Mouse (Mus musculus) neural tube, embryonic 14.5 days (tissue): ENCODE data around the gene Foxf2. TPM values are rescaled to one million over a fixed set of nuclear protein-coding genes. Genes with fewer than 3 reads are reported as not detected.

ENCODE experiments used
- ATAC-seq: fragments of 200-750 bp; cut with Nextera tagmentation; 2 replicates; pipeline ENCODE4 v1.8.0; 2017; ENCODE audit warnings: low read depth, mild to moderate bottlenecking, moderate TSS enrichment, moderate library complexity
- H3K27ac ChIP-seq: fragments of 300-500 bp; sonication (generic); 2 replicates; pipeline ENCODE4 v1.5.1; 2014; ENCODE audit warnings: low read depth, mild to moderate bottlenecking, control low read depth, low read length, moderate library complexity, mixed read lengths
- H3K27me3 ChIP-seq: fragments of 300-500 bp; sonication (generic); 2 replicates; pipeline ENCODE4 v1.6.1; 2014; ENCODE audit warnings: low read length; ENCODE audit not compliant: control insufficient read depth, insufficient read depth
- H3K36me3 ChIP-seq: fragments of 300-500 bp; sonication (generic); 2 replicates; pipeline ENCODE4 v1.6.1; 2014; ENCODE audit warnings: low read length, mixed read lengths; ENCODE audit not compliant: control insufficient read depth, insufficient read depth
- H3K4me1 ChIP-seq: fragments of 300-500 bp; sonication (generic); 2 replicates; pipeline ENCODE4 v1.6.1; 2014; ENCODE audit warnings: low read length; ENCODE audit not compliant: control insufficient read depth, insufficient read depth
- H3K4me2 ChIP-seq: fragments of 300-500 bp; sonication (generic); 2 replicates; pipeline ENCODE4 v1.6.1; 2014; ENCODE audit warnings: mild to moderate bottlenecking, low read depth, low read length, control low read depth
- H3K4me3 ChIP-seq: fragments of 300-500 bp; sonication (generic); 2 replicates; pipeline ENCODE4 v1.5.1; 2014; ENCODE audit warnings: low read depth, low read length, control low read depth, mixed read lengths
- H3K9ac ChIP-seq: fragments of 300-500 bp; sonication (generic); replicated peaks from 2 replicates; pipeline ENCODE4 v1.6.1; 2014; ENCODE audit warnings: low read depth, mild to moderate bottlenecking, control low read depth, low read length, mixed read lengths
- H3K9me3 ChIP-seq: fragments of 300-500 bp; sonication (generic); 2 replicates; pipeline ENCODE4 v1.6.1; 2016; ENCODE audit warnings: low read length; ENCODE audit not compliant: control insufficient read depth
- WGBS: fragments of 180-500 bp; shearing (Covaris S2); extraction: QIAGEN DNeasy Blood & Tissue Kit; methylation state at CpG from one replicate; pipeline ENCODE4 v1.1.7; 2014; 5-methylcytosine and 5-hydroxymethylcytosine counted together
- polyA plus RNA-seq: library from polyadenylated mRNA; unstranded; fragments of >200 nt; fragmentation: Nextera tagmentation; extraction: Ambion mirVana; gene quantifications from 2 replicates; pipeline ENCODE4 v1.2.1, GENCODE M21; 2014

The Foxf2 gene
- 3.4 and 4.5 TPM in 2 replicates for polyA plus RNA-seq

DNA sequence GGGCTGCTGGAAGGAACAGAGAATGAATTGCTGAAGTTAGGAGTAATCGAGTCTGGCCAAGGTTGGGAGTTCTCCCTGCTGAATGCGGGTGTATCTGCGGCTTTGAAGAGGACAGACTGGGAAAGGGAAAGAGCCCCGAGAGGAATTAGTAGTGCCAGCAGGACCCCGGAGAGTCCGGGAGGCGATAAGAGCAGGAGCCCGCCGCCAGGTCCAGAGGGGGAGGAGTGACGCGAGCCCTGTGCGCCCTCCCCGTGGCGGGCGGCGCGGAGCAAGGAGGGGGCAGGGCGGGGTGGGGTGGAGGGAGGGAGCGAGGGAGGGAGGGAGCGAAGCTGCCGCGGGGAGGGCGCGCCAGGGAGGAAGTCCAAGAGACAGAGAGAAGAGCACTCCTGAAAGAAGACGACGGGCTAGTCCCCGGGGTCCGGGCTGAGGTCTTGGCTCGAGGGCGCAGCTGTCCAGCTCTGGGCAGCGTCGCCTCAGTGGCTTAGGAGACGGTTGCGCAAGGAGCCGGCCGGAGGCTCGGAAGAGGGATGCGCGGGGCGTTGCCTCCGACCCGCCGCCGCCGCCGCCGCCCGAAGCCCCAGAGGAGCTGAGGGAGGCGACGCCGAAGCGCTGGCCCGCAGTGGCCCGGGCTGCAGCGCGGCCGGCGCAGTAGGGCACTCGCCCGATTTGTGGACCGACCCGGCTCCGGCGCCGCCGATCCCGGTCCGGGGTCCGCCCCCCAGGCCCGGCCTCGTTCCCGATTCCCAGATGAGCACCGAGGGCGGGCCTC is at the start of gene Foxf2:
Gene Foxf2, plus strand, starts transcription at position 484 of the 769 bp plus-strand sequence.
- peaks cover 17% of the 10 kb centered on the region; the same call in 1 of the 2 replicates for H3K4me1 ChIP-seq
- H3K27me3 ChIP-seq: peaks cover 80% of the 10 kb centered on the region
- H3K27ac ChIP-seq: peak within 1 kb of the TSS; percentile 28; the same call in 1 of the 2 replicates
- H3K9ac ChIP-seq: peak within 1 kb of the TSS; percentile 39
- under 1% methylated on average over 52 of the region's 74 CpGs for WGBS
- peak within 1 kb of the TSS; percentile 32 for H3K4me3 ChIP-seq
- no peaks in the 10 kb centered on the region for H3K36me3 ChIP-seq
- H3K4me2 ChIP-seq: peak within 1 kb of the TSS; percentile 62
- H3K9me3 ChIP-seq: no peaks in the 10 kb centered on the region
- ATAC-seq: peak; percentile 21; the same call in 1 of the 2 replicates

DNA sequence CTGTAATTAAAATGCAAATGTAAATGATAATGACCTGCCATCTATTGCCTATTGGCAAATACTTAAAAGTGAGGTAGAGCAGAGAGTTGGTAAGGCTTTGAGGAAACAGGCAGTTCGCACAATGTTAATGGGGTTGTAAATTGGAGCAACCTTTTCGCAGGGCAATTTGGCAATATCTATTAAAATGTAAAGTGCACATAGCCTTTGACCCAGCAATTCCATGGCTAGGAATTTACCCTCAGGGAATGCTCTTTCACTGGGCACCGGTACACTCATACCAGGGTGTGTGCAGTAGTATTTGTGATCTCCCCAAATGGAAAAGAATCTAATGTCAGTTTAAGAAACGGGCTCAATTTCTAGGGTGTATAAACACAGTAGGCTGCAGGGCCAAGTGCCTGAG is 48.9 kb upstream of the Foxf2 start:
- H3K27me3 ChIP-seq: no peaks in the 10 kb centered on the region
- H3K4me3 ChIP-seq: no peak overlapping the region
- no peaks in the 10 kb centered on the region for H3K9me3 ChIP-seq
- no peaks in the 10 kb centered on the region for H3K36me3 ChIP-seq
- H3K4me2 ChIP-seq: no peak overlapping the region
- no peak overlapping the region for H3K9ac ChIP-seq
- no peaks in the 10 kb centered on the region for H3K4me1 ChIP-seq
- ATAC-seq: no peak
- H3K27ac ChIP-seq: no peak overlapping the region
- 18% methylated on average over 4 of the region's 4 CpGs for WGBS

DNA sequence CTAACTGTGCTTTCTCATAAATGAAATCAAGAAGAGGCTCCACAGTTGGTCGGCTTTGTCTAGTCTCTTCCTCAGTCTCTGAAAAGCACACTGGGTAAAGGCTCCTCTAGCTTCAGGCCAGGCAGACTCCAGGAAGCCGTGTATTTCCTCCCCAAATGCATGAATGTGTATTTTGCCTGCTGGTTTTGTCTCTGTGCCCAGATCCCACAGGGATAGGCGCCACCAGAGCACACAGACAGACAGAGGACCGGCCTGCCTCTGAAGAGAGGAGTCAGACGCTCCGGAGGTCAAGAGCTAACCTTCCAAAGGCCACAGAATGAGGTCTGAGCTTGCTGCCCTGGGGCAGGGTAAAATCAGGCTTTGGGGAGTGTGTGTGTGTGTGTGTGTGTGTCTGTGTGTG is 48.0 kb upstream of the Foxf2 start:
- Histone ChIP-seq H3K27me3 (no peaks in the 10 kb centered on the region), H3K9ac (no peak overlapping the region), H3K27ac (no peak overlapping the region), H3K4me1 (no peaks in the 10 kb centered on the region), H3K4me3 (no peak overlapping the region), H3K36me3 (no peaks in the 10 kb centered on the region), H3K4me2 (no peak overlapping the region), H3K9me3 (no peaks in the 10 kb centered on the region)
- whole genome bisulfite sequencing: 22% methylated on average over 6 of the region's 6 CpGs
- peak; percentile 17; the same call in 1 of the 2 replicates for ATAC-seq

DNA sequence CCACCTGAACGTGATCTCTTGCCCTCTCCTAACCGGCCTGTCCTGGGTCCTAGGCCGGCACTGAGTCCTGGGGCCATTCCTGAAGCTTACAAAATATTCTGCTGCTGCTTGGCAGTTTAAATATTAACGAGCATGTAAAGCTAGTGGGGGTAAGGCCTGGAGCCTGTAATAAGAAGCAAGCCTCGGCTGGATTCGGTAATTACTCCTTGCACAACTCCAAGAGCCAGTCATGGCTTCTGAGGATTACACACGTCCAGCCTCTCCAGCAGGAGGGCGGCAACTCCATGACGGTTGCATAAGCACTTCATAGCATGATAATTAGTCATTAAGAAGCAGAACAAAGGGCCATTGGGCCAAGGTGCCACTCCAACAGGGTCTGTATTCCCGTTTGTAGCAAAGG is 47.2 kb upstream of the Foxf2 start:
- H3K9ac ChIP-seq: no peak overlapping the region
- WGBS: 46% methylated on average over 10 of the region's 10 CpGs
- no peak overlapping the region for H3K4me3 ChIP-seq
- no peak overlapping the region for H3K27ac ChIP-seq
- no peaks in the 10 kb centered on the region for H3K27me3 ChIP-seq
- ATAC-seq: no peak
- H3K9me3 ChIP-seq: no peaks in the 10 kb centered on the region
- H3K4me1 ChIP-seq: no peaks in the 10 kb centered on the region
- no peaks in the 10 kb centered on the region for H3K36me3 ChIP-seq
- no peak overlapping the region for H3K4me2 ChIP-seq

DNA sequence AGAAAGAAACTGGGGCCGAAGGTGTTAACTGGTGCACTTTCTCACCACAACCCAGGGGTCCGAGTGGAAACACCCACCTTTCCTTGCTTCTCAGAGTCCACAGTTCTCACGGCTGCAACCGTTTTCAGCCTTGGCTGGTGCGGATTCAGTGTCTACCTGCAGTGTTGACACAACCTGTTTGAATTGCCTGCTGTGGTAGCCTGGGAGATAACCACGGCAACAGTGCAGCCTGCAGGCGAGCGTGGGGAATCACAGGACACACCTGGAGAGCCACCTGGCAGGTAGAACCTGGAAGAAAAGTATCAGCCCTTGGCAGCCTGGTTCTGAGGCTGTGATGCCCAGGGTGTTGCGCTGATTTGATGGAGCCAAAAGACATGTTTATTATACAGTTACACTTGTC is 45.8 kb upstream of the Foxf2 start:
- Histone ChIP-seq H3K9ac (no peak overlapping the region), H3K4me1 (no peaks in the 10 kb centered on the region), H3K27ac (no peak overlapping the region), H3K36me3 (no peaks in the 10 kb centered on the region), H3K27me3 (no peaks in the 10 kb centered on the region), H3K9me3 (no peaks in the 10 kb centered on the region), H3K4me2 (no peak overlapping the region), H3K4me3 (no peak overlapping the region)
- ATAC-seq: no peak
- 79% methylated on average over 9 of the region's 9 CpGs for WGBS

DNA sequence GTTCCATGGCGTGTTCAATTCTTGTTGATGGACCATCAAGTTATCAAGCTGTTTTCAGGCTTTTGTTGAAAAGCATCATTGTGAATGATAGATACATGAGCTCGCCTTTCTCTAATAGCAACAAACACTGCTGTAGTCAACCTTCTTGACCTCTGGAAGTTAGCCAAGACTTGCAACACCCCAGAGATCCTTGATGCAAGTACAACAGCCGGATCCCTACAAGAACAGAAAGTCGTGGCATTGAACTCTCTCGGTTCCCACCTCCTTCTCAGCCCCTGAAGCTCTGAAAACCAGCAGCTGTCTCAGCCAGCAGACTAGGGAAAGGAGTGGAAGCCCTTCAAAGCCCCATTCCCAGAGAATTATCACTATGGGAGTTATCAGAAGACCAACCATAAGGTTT is 38.3 kb upstream of the Foxf2 start:
- no peaks in the 10 kb centered on the region for H3K4me1 ChIP-seq
- H3K27me3 ChIP-seq: no peaks in the 10 kb centered on the region
- no peaks in the 10 kb centered on the region for H3K36me3 ChIP-seq
- ATAC-seq: no peak
- no peak overlapping the region for H3K9ac ChIP-seq
- H3K4me2 ChIP-seq: no peak overlapping the region
- H3K27ac ChIP-seq: no peak overlapping the region
- 80% methylated on average over 5 of the region's 5 CpGs for WGBS
- no peaks in the 10 kb centered on the region for H3K9me3 ChIP-seq
- no peak overlapping the region for H3K4me3 ChIP-seq

DNA sequence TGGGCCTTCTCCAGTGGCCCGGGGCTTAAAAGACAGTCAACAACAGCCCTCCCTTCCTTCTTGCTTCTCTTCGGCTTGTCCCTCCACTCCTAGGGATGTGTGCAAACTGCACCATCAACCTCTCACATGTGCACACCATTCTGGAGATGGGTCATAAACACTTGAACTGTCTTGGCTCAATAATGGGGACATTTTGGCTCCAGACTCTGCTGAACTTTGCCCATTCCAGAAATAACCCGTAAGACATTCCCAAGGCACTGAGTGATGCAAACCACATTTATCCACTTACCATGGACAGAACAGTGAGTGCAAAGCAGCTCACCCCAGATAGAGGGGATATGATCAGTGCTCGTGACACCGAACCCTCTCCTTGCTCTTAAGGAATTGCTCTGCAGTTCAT is 26.0 kb upstream of the Foxf2 start:
- Histone ChIP-seq H3K4me1 (no peaks in the 10 kb centered on the region), H3K9me3 (no peaks in the 10 kb centered on the region), H3K27ac (no peak overlapping the region), H3K36me3 (no peaks in the 10 kb centered on the region), H3K27me3 (no peaks in the 10 kb centered on the region), H3K4me3 (no peak overlapping the region), H3K9ac (no peak overlapping the region), H3K4me2 (no peak overlapping the region)
- WGBS: 93% methylated on average over 5 of the region's 5 CpGs
- ATAC-seq: no peak

DNA sequence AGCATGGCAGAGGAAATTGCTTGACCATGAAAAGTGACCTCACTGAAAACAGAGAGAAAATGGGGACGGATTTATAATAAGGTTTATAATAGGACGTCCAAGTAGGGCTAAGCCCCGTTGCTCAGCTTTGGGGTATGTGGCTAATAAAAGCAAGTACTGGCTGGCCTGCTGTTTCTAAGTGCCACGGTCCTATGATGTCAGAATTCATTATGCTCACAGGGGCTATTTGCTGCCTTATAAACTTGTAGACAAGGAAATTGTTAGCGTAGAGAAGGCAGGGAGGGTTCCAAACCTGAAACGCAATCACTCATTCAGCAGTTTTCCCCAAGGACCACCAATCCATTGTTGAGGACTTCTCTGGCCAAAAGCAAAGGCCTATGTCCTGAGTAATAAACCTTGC is 21.7 kb upstream of the Foxf2 start:
- H3K4me1 ChIP-seq: no peaks in the 10 kb centered on the region
- ATAC-seq: no peak
- H3K36me3 ChIP-seq: no peaks in the 10 kb centered on the region
- no peaks in the 10 kb centered on the region for H3K9me3 ChIP-seq
- H3K4me3 ChIP-seq: no peak overlapping the region
- WGBS: 74% methylated on average over 6 of the region's 6 CpGs
- no peak overlapping the region for H3K4me2 ChIP-seq
- no peak overlapping the region for H3K9ac ChIP-seq
- H3K27me3 ChIP-seq: no peaks in the 10 kb centered on the region
- H3K27ac ChIP-seq: no peak overlapping the region

DNA sequence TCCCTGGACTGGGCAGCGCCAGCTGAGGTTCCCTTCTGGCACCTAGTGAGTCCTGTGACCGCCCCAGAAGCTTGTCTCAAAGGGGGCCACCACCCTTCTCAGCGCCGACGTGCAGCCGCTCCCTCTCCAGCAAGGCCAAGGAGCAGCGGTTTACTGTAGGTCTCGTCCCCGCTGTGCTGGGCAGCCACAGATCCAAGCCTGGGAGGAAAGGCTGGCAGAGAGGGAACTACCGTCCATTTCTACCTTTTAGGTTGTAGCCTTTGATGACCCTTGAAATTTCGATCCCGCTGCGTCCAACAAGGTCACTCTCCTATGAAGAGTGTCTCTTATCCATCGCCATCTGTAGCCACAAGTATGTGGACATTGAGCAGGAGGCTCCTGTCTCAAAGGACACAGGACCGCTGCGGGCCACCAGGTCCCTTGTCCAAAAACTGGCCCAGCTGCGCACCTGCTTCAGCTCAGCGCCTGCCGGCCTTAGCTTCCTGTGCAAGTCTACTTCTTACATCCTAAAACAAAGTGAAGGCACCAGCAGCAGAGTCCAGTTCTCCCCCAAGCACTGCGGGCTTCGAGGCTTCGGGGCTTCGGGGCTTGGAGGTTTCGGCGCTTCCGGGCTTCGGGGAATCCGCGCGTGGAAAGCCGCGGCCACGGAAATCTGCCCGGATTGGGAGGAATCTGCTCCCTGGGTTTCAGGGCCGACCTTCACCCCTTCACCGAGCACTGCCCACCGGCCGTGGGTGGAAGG is 10.7 kb upstream of the Foxf2 start:
- Histone ChIP-seq H3K27me3 (peaks cover 66% of the 10 kb centered on the region), H3K4me1 (no peaks in the 10 kb centered on the region), H3K9me3 (no peaks in the 10 kb centered on the region), H3K36me3 (no peaks in the 10 kb centered on the region), H3K4me2 (no peak overlapping the region), H3K4me3 (no peak overlapping the region), H3K9ac (no peak overlapping the region), H3K27ac (no peak overlapping the region)
- no peak for ATAC-seq
- 3% methylated on average over 38 of the region's 38 CpGs for WGBS
